Mouse (Mus musculus) MEL (cell line): ENCODE data around the gene Olfr145. TPM values are rescaled to one million over a fixed set of nuclear protein-coding genes. Genes with fewer than 3 reads are reported as not detected.

Experiments
- DNase-seq: peaks from one replicate; pipeline ENCODE4 v3.0.0; 2011; ENCODE audit warnings: low read depth, low spot score
- H3K27ac ChIP-seq: 2 replicates; pipeline ENCODE4 v1.5.1; 2012; ENCODE audit warnings: low read depth, mild to moderate bottlenecking, control low read depth, low read length, moderate library complexity; ENCODE audit not compliant: control insufficient read depth
- H3K27me3 ChIP-seq, 2 experiments: fragments of 150-350 bp in 1 of 2; sonication (generic) in 1 of 2; 2 replicates each; pipeline ENCODE4 v1.6.1; 2012; ENCODE audit warnings: low read length in 2 of 2, mild to moderate bottlenecking in 2 of 2, improper control_type of control experiment in 1 of 2, moderate library complexity in 1 of 2; ENCODE audit not compliant: insufficient read depth in 2 of 2, control insufficient read depth in 1 of 2
- H3K36me3 ChIP-seq, 2 experiments: 2 replicates each; pipeline ENCODE4 v1.6.1; 2012 to 2014; ENCODE audit warnings: low read length in 2 of 2, improper control_type of control experiment in 1 of 2, inconsistent platforms in 1 of 2, mild to moderate bottlenecking in 1 of 2; ENCODE audit not compliant: insufficient read depth in 2 of 2, control insufficient read depth in 1 of 2
- H3K4me1 ChIP-seq, 2 experiments: fragments of 150-350 bp in 1 of 2; sonication (generic) in 1 of 2; 2 replicates each; pipeline ENCODE4 v1.6.1; 2012; ENCODE audit warnings: low read length in 2 of 2, improper control_type of control experiment in 1 of 2, mild to moderate bottlenecking in 1 of 2; ENCODE audit not compliant: insufficient read depth in 2 of 2, control insufficient read depth in 1 of 2
- H3K4me3 ChIP-seq, 2 experiments: fragments of 150-350 bp in 1 of 2; sonication (generic) in 1 of 2; 2 replicates each; pipeline ENCODE4 v1.5.1; 2012; ENCODE audit warnings: low read depth in 2 of 2, low read length in 2 of 2, mild to moderate bottlenecking in 2 of 2, moderate library complexity in 2 of 2, control low read depth in 1 of 2, improper control_type of control experiment in 1 of 2; ENCODE audit not compliant: control insufficient read depth in 1 of 2, insufficient read depth in 1 of 2
- H3K79me2 ChIP-seq: 2 replicates; pipeline ENCODE4 v1.6.1; 2012; ENCODE audit warnings: mild to moderate bottlenecking, low read length, moderate library complexity; ENCODE audit not compliant: control insufficient read depth, poor library complexity, insufficient read depth
- H3K9ac ChIP-seq: 2 replicates; pipeline ENCODE4 v1.6.1; 2012; ENCODE audit warnings: low read depth, mild to moderate bottlenecking, control low read depth, low read length, moderate library complexity; ENCODE audit not compliant: control insufficient read depth, poor library complexity, severe bottlenecking
- H3K9me3 ChIP-seq: fragments of 150-350 bp; sonication (generic); replicated peaks from 2 replicates; pipeline ENCODE4 v1.6.1; 2012; ENCODE audit warnings: mild to moderate bottlenecking, low read length, improper control_type of control experiment, moderate library complexity; ENCODE audit not compliant: insufficient read depth
- CHD1 ChIP-seq: IDR thresholded peaks from 2 replicates; pipeline ENCODE4 v1.6.1; 2012; ENCODE audit warnings: low read depth, mild to moderate bottlenecking, inconsistent platforms, low read length, improper control_type of control experiment
- CTCF ChIP-seq, 3 experiments: IDR thresholded peaks in 2 of 3; conservative IDR thresholded peaks in 1 of 3; 2 replicates each; pipeline ENCODE4 v1.5.1; 2011 to 2012; ENCODE audit warnings: low read length in 3 of 3, low read depth in 2 of 3, mild to moderate bottlenecking in 2 of 3, improper control_type of control experiment in 1 of 3, inconsistent platforms in 1 of 3, mixed read lengths in 1 of 3, moderate library complexity in 1 of 3; ENCODE audit not compliant: control insufficient read depth in 1 of 3, insufficient read depth in 1 of 3, poor library complexity in 1 of 3, severe bottlenecking in 1 of 3
- ELF1 ChIP-seq: IDR thresholded peaks from 2 replicates; pipeline ENCODE4 v1.6.1; 2014; ENCODE audit warnings: low read depth, mild to moderate bottlenecking, inconsistent platforms, low read length, improper control_type of control experiment, moderate library complexity
- EP300 ChIP-seq, 2 experiments: IDR thresholded peaks; 2 replicates each; pipeline ENCODE4 v1.6.1; 2011; ENCODE audit warnings: improper control_type of control experiment in 2 of 2, low read length in 2 of 2, low read depth in 1 of 2, mild to moderate bottlenecking in 1 of 2
- ETS1 ChIP-seq: IDR thresholded peaks from 2 replicates; pipeline ENCODE4 v1.6.1; 2012; ENCODE audit warnings: low read depth, mild to moderate bottlenecking, inconsistent platforms, low read length, improper control_type of control experiment, moderate library complexity
- GABPA ChIP-seq: IDR thresholded peaks from 2 replicates; pipeline ENCODE4 v1.6.1; 2012; ENCODE audit warnings: low read depth, mild to moderate bottlenecking, inconsistent platforms, low read length, improper control_type of control experiment, moderate library complexity
- JUND ChIP-seq: IDR thresholded peaks from 2 replicates; pipeline ENCODE4 v1.6.1; 2011; ENCODE audit warnings: low read depth, mild to moderate bottlenecking, improper control_type of control experiment, low read length
- MAX ChIP-seq: IDR thresholded peaks from 2 replicates; pipeline ENCODE4 v1.6.1; 2011; ENCODE audit warnings: low read length, improper control_type of control experiment
- MAZ ChIP-seq: IDR thresholded peaks from 2 replicates; pipeline ENCODE4 v1.6.1; 2012; ENCODE audit warnings: low read depth, mild to moderate bottlenecking, inconsistent platforms, low read length, improper control_type of control experiment
- MEF2A ChIP-seq: IDR thresholded peaks from 2 replicates; pipeline ENCODE4 v1.6.1; 2014; ENCODE audit warnings: low read depth, mild to moderate bottlenecking, inconsistent platforms, low read length, improper control_type of control experiment; ENCODE audit not compliant: poor library complexity, insufficient replicate concordance, severe bottlenecking; ENCODE audit errors: extremely low read depth
- MXI1 ChIP-seq: IDR thresholded peaks from 2 replicates; pipeline ENCODE4 v1.6.1; 2011; ENCODE audit warnings: mild to moderate bottlenecking, low read depth, low read length, improper control_type of control experiment
- MYB ChIP-seq: IDR thresholded peaks from 2 replicates; pipeline ENCODE4 v1.6.1; 2011; ENCODE audit warnings: mild to moderate bottlenecking, low read depth, low read length, improper control_type of control experiment
- RAD21 ChIP-seq: IDR thresholded peaks from 2 replicates; pipeline ENCODE4 v1.6.1; 2011; ENCODE audit warnings: mild to moderate bottlenecking, low read depth, low read length, improper control_type of control experiment
- TAL1 ChIP-seq: IDR thresholded peaks from 2 replicates; pipeline ENCODE4 v1.6.1; 2012; ENCODE audit warnings: mild to moderate bottlenecking, inconsistent platforms, low read length, moderate library complexity, mixed read lengths
- TCF12 ChIP-seq: IDR thresholded peaks from 2 replicates; pipeline ENCODE4 v1.6.1; 2014; ENCODE audit warnings: low read depth, mild to moderate bottlenecking, inconsistent platforms, low read length, improper control_type of control experiment, moderate library complexity
- UBTF ChIP-seq: IDR thresholded peaks from 2 replicates; pipeline ENCODE4 v1.6.1; 2012; ENCODE audit warnings: low read depth, mild to moderate bottlenecking, inconsistent platforms, low read length, improper control_type of control experiment, moderate library complexity, borderline replicate concordance; ENCODE audit not compliant: insufficient read depth
- ZKSCAN1 ChIP-seq: IDR thresholded peaks from 2 replicates; pipeline ENCODE4 v1.6.1; 2012; ENCODE audit warnings: low read depth, mild to moderate bottlenecking, inconsistent platforms, low read length, improper control_type of control experiment, moderate library complexity
- ZMIZ1 ChIP-seq: IDR thresholded peaks from 2 replicates; pipeline ENCODE4 v1.6.1; 2012; ENCODE audit warnings: low read depth, mild to moderate bottlenecking, inconsistent platforms, low read length, improper control_type of control experiment, moderate library complexity
- ZNF384 ChIP-seq: IDR thresholded peaks from 2 replicates; pipeline ENCODE4 v1.6.1; 2012; ENCODE audit warnings: low read depth, mild to moderate bottlenecking, inconsistent platforms, low read length, improper control_type of control experiment
- polyA plus RNA-seq, 2 experiments: library from polyadenylated mRNA; stranded (reverse) in 1 of 2; unstranded in 1 of 2; fragments of >175 nt in 1 of 2; fragments of >200 nt in 1 of 2; gene quantifications; 2 replicates each; pipeline versions ENCODE4 v1.2.1 to v1.2.4; 2012; ENCODE audit warnings: low replicate concordance in 2 of 2, low read depth in 1 of 2; ENCODE audit not compliant: insufficient read length in 2 of 2, insufficient read depth in 1 of 2, missing spikeins in 1 of 2
- total RNA-seq: library from RNA; depleted of rRNA; stranded (reverse); fragments of 300-350 nt; gene quantifications from 2 replicates; pipeline ENCODE4 v1.2.3, GENCODE M21; 2012

Gene Olfr145
- total and polyA plus RNA-seq, 3 experiments, result not detected

- Histone ChIP-seq H3K27me3 (no peaks in the 10 kb centered on the region), H3K27ac (no peak overlapping the region), H3K79me2 (no peaks in the 10 kb centered on the region), H3K4me3 (no peak overlapping the region), H3K9ac (no peak overlapping the region), H3K36me3 (no peaks in the 10 kb centered on the region), H3K9me3 (no peaks in the 10 kb centered on the region), H3K4me1 (no peaks in the 10 kb centered on the region)
- DNase-seq, result no peak
- TF ChIP-seq MEF2A, result no peak
- no peak for TF ChIP-seq TAL1
- TF ChIP-seq RAD21, result no peak
- no peak for TF ChIP-seq JUND
- no peak for TF ChIP-seq ZNF384
- TF ChIP-seq EP300 (IDR thresholded peaks at IDR 0.05; ENCODE audit: low read depth in 1 of 2, low read length in 2 of 2), result no peak
- TF ChIP-seq UBTF, result no peak
- no peak for TF ChIP-seq CTCF (IDR thresholded peaks at IDR 0.05 in 2 of 3, conservative IDR thresholded peaks at IDR 0.05 in 1 of 3; ENCODE audit: control insufficient read depth in 1 of 3, insufficient read depth in 1 of 3, low read depth in 2 of 3, low read length in 3 of 3, poor library complexity in 1 of 3, severe bottlenecking in 1 of 3)
- no peak for TF ChIP-seq MXI1
- no peak for TF ChIP-seq ELF1
- TF ChIP-seq CHD1, result no peak
- no peak for TF ChIP-seq ETS1
Observed at GRCm38 (mm10) chr9:37863325-37863724, 33.2 kb upstream of the Olfr145 start.

GRCm38 (mm10) chr9:37870246-37870645 is 26.3 kb upstream of the Olfr145 start:
- no peaks in the 10 kb centered on the region for H3K36me3 ChIP-seq
- H3K27me3 ChIP-seq, result no peaks in the 10 kb centered on the region
- no peak for TF ChIP-seq GABPA
- no peak for TF ChIP-seq ZMIZ1
- TF ChIP-seq ELF1, result no peak
- TF ChIP-seq MAZ, result no peak
- no peak for TF ChIP-seq MYB
- TF ChIP-seq TCF12, result no peak
- no peak for TF ChIP-seq ZKSCAN1
- no peak for TF ChIP-seq ETS1
- TF ChIP-seq MAX, result no peak
- no peak for TF ChIP-seq MEF2A
- TF ChIP-seq, all 39 proteins: peak for 0
- no peak for DNase-seq
- no peaks in the 10 kb centered on the region for H3K9me3 ChIP-seq
- H3K27ac ChIP-seq, result no peak overlapping the region
- H3K4me1 ChIP-seq, result no peaks in the 10 kb centered on the region
- H3K9ac ChIP-seq, result no peak overlapping the region
- H3K4me3 ChIP-seq, result no peak overlapping the region
- H3K79me2 ChIP-seq, result no peaks in the 10 kb centered on the region
